Mouse (Mus musculus) myocyte (in vitro differentiated cells): Measurements from ENCODE around the gene Cblc. TPM values are rescaled to one million over a fixed set of nuclear protein-coding genes. Genes with fewer than 3 reads are reported as not detected.
"Not testable (repeated sequence)": the region's sequence is repeated elsewhere in the genome, so short reads cannot be mapped to it uniquely, and the experiment has no call there.

ENCODE experiments used
- H3K27me3 ChIP-seq: one replicate; pipeline ENCODE4 v1.6.1; 2011; ENCODE audit not compliant: control insufficient read depth, insufficient read depth, insufficient read length
- H3K36me3 ChIP-seq: one replicate; pipeline ENCODE4 v1.6.1; 2011; ENCODE audit not compliant: control insufficient read depth, insufficient read depth
- H3K4me2 ChIP-seq: one replicate; pipeline ENCODE4 v1.6.1; 2011; ENCODE audit warnings: low read depth, control low read depth
- H3K4me3 ChIP-seq: one replicate; pipeline ENCODE4 v1.5.1; 2011; ENCODE audit warnings: mild to moderate bottlenecking, control low read depth, moderate library complexity
- H3K79me2 ChIP-seq: one replicate; pipeline ENCODE4 v1.6.1; 2011; ENCODE audit not compliant: control insufficient read depth, insufficient read depth
- H3ac ChIP-seq: one replicate; pipeline ENCODE4 v1.6.1; 2011; ENCODE audit not compliant: control insufficient read depth, insufficient read length
- CEBPB ChIP-seq: IDR thresholded peaks from 2 replicates; pipeline ENCODE4 v1.6.1; 2011; ENCODE audit warnings: mild to moderate bottlenecking, moderate library complexity; ENCODE audit not compliant: poor library complexity, insufficient read depth, severe bottlenecking
- E2F4 ChIP-seq: IDR thresholded peaks from one replicate; pipeline ENCODE4 v1.6.1; 2011; ENCODE audit warnings: mild to moderate bottlenecking, control low read depth, moderate library complexity; ENCODE audit not compliant: insufficient read depth
- MAX ChIP-seq: IDR thresholded peaks from one replicate; pipeline ENCODE4 v1.6.1; 2011; ENCODE audit warnings: low read depth, mild to moderate bottlenecking, control low read depth
- MYOD1 ChIP-seq, 3 experiments: IDR thresholded peaks; one replicate each; pipeline ENCODE4 v1.6.1; 2011; ENCODE audit warnings: control low read depth in 2 of 3, low read depth in 2 of 3, mild to moderate bottlenecking in 2 of 3, moderate library complexity in 1 of 3; ENCODE audit not compliant: insufficient read length in 2 of 3, control insufficient read depth in 1 of 3
- MYOG ChIP-seq, 3 experiments: IDR thresholded peaks; one replicate each; pipeline ENCODE4 v1.6.1; 2011; ENCODE audit warnings: control low read depth in 2 of 3, low read depth in 2 of 3, mild to moderate bottlenecking in 2 of 3; ENCODE audit not compliant: insufficient read length in 2 of 3, control insufficient read depth in 1 of 3, insufficient read depth in 1 of 3
- POLR2A ChIP-seq: IDR thresholded peaks from one replicate; pipeline ENCODE4 v1.6.1; 2011; ENCODE audit warnings: low read depth, mild to moderate bottlenecking, control low read depth, moderate library complexity; ENCODE audit not compliant: insufficient read length
- POLR2AphosphoS2 ChIP-seq: IDR thresholded peaks from one replicate; pipeline ENCODE4 v1.6.1; 2011; ENCODE audit warnings: low read depth, control low read depth; ENCODE audit not compliant: insufficient read length
- REST ChIP-seq: IDR thresholded peaks from one replicate; pipeline ENCODE4 v1.6.1; 2011; ENCODE audit warnings: mild to moderate bottlenecking, control low read depth, moderate library complexity; ENCODE audit not compliant: insufficient read depth, insufficient read length
- SRF ChIP-seq: IDR thresholded peaks from one replicate; pipeline ENCODE4 v1.6.1; 2011; ENCODE audit warnings: low read depth; ENCODE audit not compliant: control insufficient read depth, insufficient read length
- TCF12 ChIP-seq: IDR thresholded peaks from one replicate; pipeline ENCODE4 v1.6.1; 2011; ENCODE audit warnings: mild to moderate bottlenecking, control low read depth; ENCODE audit not compliant: poor library complexity, insufficient read depth, severe bottlenecking
- TCF3 ChIP-seq: IDR thresholded peaks from one replicate; pipeline ENCODE4 v1.6.1; 2011; ENCODE audit warnings: low read depth, control low read depth; ENCODE audit not compliant: insufficient read length
- USF1 ChIP-seq: IDR thresholded peaks from one replicate; pipeline ENCODE4 v1.6.1; 2011; ENCODE audit warnings: low read depth, mild to moderate bottlenecking, control low read depth, moderate library complexity
- polyA plus RNA-seq: library from polyadenylated mRNA; unstranded; fragments of >200 nt; fragmentation: generic; extraction: Trizol; gene quantifications from one replicate; pipeline ENCODE4 v1.2.1, GENCODE M21; 2012; ENCODE audit warnings: missing spikeins

Cblc gene
- polyA plus RNA-seq, 1 experiment: 0.90 TPM

DNA sequence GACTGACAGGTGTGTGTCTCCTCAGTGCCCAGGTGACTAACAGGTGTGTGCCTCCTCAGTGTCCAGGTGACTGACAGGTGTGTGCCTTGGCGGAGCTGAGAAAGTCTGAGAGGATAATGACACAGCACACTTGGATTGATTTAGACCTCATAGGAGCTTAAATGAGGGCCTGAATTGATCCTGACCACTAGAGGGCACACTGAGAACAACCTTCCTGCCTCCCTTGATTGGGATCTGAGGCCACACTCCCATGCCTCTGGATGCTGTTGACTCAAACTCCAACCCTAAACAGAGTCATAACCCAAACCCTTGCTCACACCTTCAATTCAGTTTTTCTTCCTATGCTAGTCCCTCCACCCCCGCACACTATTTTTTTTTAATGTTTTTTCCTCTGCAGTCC is 4.2 kb upstream of the Cblc start:
- Histone ChIP-seq H3ac (no peak overlapping the region), H3K4me2 (no peak overlapping the region), H3K36me3 (no peaks in the 10 kb centered on the region), H3K79me2 (no peaks in the 10 kb centered on the region), H3K27me3 (peaks cover 12% of the 10 kb centered on the region), H3K4me3 (no peak overlapping the region)
- TF ChIP-seq TCF12 (no peak), SRF (no peak), POLR2AphosphoS2 (no peak), E2F4 (no peak), MYOD1 (IDR thresholded peaks at IDR 0.05; ENCODE audit: control insufficient read depth in 1 of 3, insufficient read length in 2 of 3, low read depth in 2 of 3) (no peak), USF1 (no peak), TCF3 (no peak), CEBPB (no peak), MYOG (IDR thresholded peaks at IDR 0.05; ENCODE audit: control insufficient read depth in 1 of 3, insufficient read depth in 1 of 3, insufficient read length in 2 of 3, low read depth in 2 of 3) (no peak), MAX (no peak), REST (no peak), POLR2A (no peak)

DNA sequence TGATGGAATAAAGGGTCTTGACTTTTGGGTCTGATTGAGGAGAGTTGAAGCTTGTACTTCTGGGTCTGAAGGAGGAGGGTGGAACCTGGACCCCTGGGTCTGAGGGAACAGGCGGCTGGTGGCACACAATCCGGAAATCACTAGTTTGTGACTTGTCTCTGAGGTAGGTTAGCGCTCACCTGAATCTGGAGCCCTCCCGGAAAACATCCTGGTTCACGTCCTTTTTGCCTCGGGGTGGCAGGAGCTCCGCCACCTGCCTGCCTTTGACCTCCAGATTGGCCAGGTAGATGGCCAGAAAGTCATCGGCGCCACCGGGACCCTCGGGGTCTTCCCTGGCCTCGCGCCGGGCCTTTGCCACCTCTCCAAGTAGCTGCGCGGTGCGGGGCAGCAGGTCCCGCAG is 355 bp downstream of the Cblc start:
- Histone ChIP-seq H3K36me3 (no peaks in the 10 kb centered on the region), H3K4me3 (no peak overlapping the region), H3ac (no peak overlapping the region), H3K4me2 (no peak overlapping the region), H3K27me3 (peaks cover 22% of the 10 kb centered on the region), H3K79me2 (no peaks in the 10 kb centered on the region)
- TF ChIP-seq TCF3 (no peak), MYOG (IDR thresholded peaks at IDR 0.05; ENCODE audit: control insufficient read depth in 1 of 3, insufficient read depth in 1 of 3, insufficient read length in 2 of 3, low read depth in 2 of 3) (no peak), SRF (no peak)

DNA sequence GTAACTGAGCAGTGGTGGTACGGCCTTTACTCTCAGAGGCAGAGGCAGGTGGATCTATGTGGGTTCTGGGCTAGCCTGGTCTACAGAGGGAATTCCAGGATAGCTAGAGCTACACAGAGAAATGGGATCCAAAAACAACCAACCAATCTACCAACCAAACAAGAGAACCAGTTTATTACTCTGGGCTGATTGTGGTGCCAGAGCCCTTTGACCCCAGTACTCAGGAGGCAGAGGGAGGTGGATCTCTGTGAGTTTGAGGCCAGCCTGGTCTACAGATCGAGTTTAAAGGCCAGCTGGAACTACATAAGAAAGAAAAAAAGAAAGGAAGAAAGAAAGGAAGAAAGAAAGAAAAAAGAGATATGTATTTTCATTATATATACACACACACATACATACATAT is 1.4 kb downstream of the Cblc start:
- Histone ChIP-seq H3K27me3 (peaks cover 22% of the 10 kb centered on the region), H3K4me2 (no peak overlapping the region), H3K79me2 (no peaks in the 10 kb centered on the region), H3K36me3 (no peaks in the 10 kb centered on the region), H3ac (no peak overlapping the region), H3K4me3 (no peak overlapping the region)
- TF ChIP-seq TCF12 (no peak), MYOD1 (IDR thresholded peaks at IDR 0.05; ENCODE audit: control insufficient read depth in 1 of 3, insufficient read length in 2 of 3, low read depth in 2 of 3) (no peak), REST (no peak), SRF (no peak), E2F4 (no peak), POLR2AphosphoS2 (no peak), MYOG (IDR thresholded peaks at IDR 0.05; ENCODE audit: control insufficient read depth in 1 of 3, insufficient read depth in 1 of 3, insufficient read length in 2 of 3, low read depth in 2 of 3) (no peak), MAX (no peak), POLR2A (no peak), USF1 (no peak), TCF3 (no peak), CEBPB (no peak)

DNA sequence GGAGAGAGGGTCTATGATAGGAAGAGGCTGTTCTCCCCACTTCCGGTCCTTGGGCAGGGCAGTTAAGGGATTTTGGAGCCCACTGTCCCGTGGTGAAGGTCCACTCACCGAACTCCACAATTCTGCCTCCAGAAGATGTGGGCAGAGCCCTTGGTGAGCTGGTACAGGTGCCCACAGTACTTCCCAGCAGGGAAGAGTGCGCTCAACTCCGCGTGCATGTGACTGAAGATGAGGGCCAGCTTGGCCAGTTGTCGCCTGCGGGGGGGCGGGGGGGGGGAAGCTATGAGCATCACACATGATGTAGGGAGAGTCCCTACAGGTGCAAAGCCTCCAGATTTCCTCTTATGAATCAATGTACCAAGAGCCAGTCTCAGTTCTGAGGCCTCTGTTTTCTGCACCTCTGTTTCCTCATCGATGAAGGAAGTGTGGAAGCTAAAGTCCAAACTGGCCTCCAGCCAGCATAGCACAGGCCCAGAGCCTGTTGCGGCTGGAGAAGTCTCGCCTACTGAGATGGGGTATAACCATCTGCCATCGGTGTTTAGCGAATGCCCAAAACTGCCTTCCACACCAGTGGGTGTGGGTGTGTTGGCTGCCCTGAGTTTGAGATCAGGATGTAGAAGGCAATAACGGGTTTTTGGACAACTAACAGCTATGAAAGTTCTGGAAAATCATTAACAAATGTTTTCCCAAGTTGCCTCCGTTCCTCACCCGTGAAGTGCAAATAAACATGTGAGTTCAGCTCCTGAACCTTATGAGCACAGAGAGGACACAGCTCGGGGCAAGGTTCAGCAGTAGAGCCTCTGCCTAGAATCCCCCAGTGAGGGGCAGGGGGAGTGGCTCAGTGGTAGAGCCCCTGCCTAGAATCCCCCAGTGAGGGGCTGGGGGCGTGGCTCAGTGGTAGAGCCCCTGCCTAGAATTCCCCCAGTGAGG is 3.6 kb downstream of the Cblc start:
- no peak overlapping the region for H3ac ChIP-seq
- H3K36me3 ChIP-seq: no peaks in the 10 kb centered on the region
- H3K27me3 ChIP-seq: peaks cover 22% of the 10 kb centered on the region
- no peak overlapping the region for H3K4me3 ChIP-seq
- H3K79me2 ChIP-seq: no peaks in the 10 kb centered on the region
- TF ChIP-seq MAX: no peak
- no peak for TF ChIP-seq POLR2A
- no peak for TF ChIP-seq MYOD1 (IDR thresholded peaks at IDR 0.05; ENCODE audit: control insufficient read depth in 1 of 3, insufficient read length in 2 of 3, low read depth in 2 of 3)
- no peak for TF ChIP-seq POLR2AphosphoS2
- TF ChIP-seq MYOG (IDR thresholded peaks at IDR 0.05; ENCODE audit: control insufficient read depth in 1 of 3, insufficient read depth in 1 of 3, insufficient read length in 2 of 3, low read depth in 2 of 3): no peak
- no peak for TF ChIP-seq TCF3
- no peak for TF ChIP-seq TCF12
- no peak for TF ChIP-seq USF1
- TF ChIP-seq SRF: no peak
- TF ChIP-seq E2F4: no peak
- no peak for TF ChIP-seq REST
- no peak for TF ChIP-seq CEBPB
- no peak overlapping the region for H3K4me2 ChIP-seq

DNA sequence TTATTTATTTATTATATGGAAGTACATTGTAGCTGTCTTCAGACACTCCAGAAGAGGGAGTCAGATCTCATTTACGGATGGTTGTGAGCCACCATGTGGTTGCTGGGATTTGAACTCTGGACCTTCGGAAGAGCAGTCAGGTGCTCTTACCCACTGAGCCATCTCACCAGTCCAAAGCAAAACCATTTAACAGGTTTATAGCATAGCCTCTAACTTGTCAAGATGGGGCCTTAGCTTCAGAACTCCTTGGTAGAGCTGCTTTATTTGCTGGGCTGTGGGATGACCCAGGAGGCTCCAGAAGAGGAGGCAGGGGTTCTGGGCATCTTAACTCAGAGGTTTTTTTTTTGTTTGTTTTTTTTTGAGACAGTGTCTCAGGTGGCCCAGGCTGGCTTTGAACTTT is 5.1 kb downstream of the Cblc start:
- H3K4me2 ChIP-seq, H3K36me3 ChIP-seq, H3K4me3 ChIP-seq, H3K79me2 ChIP-seq, H3ac ChIP-seq: not testable (repeated sequence)
- peaks cover 17% of the 10 kb centered on the region for H3K27me3 ChIP-seq
